Mouse (Mus musculus): ENCODE data around the gene Pard3. TPM values are rescaled to one million over a fixed set of nuclear protein-coding genes. Genes with fewer than 3 reads are reported as not detected.

Gene Pard3
- total RNA-seq, 2 experiments from 2014 or later: 24.0 to 30.0 TPM

DNA sequence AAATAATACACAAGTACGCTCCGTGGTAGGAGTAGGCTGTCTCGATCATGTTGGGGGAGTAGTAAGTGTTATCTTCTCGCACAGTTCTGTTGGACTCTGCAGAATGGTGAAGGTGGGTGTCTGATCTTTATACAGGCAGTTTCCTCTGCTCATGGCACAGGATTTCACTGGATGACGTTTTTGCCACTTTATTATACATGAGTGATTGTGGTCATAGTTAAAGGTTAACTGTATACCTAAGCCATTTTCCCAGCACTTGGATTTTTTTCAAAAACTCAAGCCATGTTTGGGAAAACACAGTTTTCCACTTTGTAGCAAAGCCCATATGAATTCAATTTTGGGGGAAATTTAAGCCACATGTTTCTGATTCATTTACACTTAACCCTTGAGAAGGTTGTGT is 489.9 kb downstream of the Pard3 start:
- no peak for DNase-seq

DNA sequence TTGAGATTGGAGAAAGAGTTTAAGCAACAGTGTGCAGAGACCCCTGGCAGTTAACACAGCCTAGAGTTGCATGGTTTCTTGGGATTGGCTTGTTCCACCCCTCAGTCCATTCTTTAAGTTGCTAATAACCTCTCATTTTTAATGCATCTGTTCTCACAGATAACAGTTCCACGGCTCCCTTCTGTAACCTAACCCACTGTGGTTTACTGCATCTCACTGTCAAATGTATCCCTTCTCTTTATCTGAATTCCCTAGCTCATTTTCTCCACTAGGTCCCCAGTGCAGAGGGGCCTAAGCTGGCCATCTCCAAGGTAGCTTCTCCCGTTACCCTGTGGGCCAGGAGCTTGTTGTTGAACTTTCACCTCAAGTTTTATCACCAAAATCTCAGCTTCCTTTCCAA is 492.1 kb downstream of the Pard3 start:
- no peak for DNase-seq

DNA sequence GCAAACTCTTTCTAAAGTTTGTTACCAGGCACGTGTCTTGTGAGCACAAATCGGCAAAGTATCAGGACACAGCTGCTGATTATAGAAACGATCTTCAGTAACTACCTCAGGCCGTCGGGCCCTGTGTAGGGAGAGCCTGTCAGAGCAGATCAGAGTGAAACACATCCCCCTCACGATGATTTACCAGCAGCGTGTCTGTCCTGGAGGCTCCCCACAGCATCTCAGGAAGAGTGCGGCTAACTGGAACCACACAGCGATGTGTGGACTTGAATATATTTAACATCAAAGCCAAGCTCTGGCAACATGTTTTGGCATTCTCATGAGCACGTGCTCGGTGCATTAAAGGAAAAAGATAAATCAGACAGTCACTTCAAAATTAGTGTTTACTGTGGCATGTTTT is 493.3 kb downstream of the Pard3 start:
- no peak for DNase-seq

DNA sequence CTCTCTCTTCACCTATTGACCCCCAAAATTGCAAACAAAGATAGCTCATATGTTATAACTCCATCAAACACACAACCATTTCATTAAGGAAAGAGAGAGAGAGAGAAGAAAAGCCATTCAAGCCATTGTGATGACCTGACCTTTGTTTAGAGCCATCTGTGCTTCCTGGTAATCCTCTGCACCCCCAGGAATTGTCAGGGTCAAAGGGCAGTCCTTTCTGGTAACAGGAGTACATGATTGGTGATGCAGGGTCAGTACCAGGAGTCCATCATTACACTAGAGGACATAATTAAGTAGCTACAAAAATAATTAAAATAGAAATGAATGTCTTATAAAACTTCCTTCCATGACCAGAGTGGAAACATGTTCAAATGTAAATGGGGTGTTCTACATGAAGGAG is 493.9 kb downstream of the Pard3 start:
- no peak for DNase-seq

DNA sequence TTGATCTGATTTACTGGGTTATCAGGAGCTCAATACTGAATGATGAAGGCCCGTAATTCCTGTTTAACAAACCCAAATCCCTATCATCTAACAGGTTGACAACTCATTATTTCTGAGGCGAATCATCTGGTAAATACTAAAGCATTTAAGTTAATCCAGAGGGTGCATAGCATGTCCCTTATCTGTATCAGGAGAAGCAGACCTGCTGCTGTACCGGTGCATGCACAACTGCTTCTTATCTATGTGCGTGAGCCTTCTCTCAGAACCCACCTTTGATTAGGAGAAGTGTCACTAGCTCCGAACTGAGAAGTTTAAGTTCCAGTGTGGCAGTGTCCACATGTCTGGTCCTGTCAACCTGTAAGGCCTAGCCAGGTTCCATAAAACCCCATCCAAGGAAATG is 499.9 kb downstream of the Pard3 start:
- DNase-seq: no peak

DNA sequence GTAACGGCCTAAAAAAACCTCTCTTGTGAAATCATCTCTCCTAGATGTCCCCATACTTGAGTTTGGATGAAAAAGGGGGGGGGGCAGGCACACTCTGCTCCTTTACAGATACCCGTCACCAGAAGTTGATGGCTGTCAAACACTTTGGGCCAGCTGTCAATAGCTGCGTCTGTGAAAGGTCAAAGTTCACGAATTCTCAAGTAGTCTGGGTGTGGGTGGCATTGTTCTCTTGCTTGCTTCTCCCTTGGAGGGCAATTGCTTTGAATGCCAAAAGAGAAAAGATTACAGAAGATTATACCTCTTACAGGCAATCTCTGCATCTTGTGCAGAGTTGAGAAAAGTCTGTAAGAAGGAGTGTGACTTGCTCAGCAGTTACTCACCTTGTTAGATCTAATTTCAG is 500.7 kb downstream of the Pard3 start:
- DNase-seq: no peak

DNA sequence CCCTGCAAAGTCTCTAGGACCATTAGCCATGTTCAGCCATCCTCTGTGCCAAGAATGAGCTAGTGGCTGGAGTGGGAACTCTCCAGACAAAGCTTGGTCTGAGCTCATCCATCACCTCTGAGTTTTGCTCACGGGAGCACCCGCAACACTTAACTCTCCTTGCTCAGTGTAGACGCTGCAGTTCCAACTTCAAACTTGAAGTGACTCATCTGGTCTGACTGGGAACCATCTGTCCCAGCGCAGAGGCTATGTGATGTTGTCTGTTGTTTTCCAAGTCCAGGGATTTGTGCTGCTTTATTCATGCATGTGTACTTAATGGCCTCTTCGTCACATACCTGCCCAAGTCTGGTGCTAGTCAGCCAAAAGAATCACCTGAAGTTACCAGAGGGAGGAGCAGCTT is 505.5 kb downstream of the Pard3 start:
- DNase-seq: no peak

DNA sequence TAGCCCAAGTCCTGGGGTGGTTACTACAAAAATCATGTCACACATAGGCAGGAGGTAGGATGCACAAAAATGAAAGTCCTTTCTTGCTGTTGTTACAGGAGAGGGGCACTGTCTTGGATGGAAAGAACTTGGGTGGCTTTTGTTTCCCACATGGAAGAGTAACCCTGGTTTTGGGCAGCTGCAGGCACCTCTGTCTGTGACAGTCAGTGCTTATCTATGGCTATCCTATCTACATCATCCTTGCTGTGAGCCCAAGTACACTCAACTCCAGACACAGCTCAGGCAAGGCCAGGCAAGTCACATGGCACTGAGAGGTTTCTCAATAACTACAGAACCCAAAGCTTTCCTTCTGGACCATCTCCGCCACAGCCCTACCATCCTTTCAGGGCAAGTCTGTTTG is 506.8 kb downstream of the Pard3 start:
- no peak for DNase-seq

DNA sequence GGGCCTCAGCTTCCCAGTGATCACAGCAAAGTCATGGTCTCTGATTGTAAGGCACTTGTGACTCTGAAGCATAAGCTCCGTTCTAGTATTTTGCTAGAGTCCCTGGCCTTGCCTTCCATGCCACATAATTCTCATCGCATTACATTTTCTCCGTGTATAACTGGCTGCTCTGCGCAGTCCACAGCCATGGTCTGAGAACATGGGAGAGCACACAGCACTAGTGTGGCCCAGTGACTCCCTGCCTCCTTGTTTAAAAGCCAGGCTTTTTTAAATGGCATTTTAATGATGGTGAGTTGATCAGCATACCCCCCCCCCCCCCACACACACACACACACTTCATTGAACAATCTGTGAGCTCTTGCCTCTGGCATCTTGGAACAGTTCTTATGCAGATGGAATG is 508.8 kb downstream of the Pard3 start:
- DNase-seq: no peak

DNA sequence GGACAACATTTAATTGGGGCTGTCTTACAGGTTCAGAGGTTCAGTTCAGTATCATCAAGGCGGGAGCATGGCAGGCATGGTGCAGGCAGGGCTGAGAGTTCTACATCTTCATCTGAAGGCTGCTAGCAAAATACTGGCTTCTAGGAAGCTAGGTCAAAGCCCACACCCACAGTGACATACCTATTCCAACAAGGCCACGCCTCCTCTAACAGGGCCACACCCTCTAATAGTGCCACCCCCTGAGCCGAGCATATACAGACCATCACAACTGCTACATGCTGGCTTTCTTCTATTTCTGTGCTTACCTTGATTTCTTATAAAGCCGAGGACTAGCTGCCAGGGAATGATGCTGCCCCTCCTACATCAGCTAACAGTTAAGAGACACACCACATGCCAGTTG is 513.0 kb downstream of the Pard3 start:
- DNase-seq: no peak

DNA sequence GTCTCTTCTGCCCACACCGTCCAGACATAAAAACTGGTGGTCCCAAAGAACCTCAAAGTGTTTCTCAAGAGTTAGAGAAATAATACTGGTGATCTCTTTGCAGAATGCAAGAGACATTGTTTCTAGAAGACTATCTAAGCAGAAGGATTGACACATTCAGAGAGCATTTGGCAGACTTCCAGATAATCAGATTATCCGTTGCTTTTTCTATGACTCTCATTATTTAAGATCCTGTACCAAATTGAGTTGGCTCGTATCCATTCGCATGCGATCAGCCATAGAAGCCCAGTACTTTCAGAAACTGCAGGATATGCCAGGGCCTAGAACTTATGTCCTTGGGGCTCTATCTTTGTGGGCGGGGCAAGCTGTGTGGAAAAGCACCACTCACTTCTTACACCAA is 514.0 kb downstream of the Pard3 start:
- DNase-seq: no peak

DNA sequence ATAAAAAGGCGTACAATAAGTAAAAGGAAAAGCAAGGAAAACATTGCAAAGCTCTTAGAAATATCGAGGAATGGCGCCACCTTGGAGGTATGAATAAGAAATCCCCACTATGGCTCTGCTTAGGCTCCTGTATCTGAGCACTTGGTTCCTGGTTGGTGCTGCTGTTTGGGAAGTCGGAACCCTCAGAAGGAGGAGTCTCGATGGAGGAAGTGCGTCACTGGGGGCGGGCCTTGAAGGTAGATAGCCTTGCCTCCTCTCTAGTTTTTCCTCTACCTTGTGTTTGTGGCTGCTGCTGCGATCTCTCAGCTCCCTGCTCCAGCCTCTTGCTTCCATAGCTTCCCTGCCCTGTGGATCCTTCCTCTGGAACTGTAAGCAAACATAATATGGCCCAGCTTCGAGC is 515.7 kb downstream of the Pard3 start:
- DNase-seq: no peak

DNA sequence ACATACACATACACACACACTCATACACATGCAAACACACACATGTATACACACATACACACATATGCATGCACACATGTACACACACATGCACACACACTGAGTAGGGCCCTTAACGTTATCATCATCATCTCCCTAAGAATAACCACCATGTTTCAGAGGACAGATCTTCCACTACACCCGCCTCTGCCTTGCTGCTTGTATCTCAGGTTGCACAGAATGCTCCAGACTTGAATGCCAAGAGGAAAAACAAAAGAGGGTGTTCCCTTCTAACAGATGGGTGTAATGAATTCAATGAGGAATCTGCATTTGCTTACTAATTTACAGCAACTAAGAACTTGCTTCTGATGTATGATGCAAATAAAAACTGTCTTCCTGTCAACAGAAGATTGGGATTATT is 519.7 kb downstream of the Pard3 start:
- no peak for DNase-seq

DNA sequence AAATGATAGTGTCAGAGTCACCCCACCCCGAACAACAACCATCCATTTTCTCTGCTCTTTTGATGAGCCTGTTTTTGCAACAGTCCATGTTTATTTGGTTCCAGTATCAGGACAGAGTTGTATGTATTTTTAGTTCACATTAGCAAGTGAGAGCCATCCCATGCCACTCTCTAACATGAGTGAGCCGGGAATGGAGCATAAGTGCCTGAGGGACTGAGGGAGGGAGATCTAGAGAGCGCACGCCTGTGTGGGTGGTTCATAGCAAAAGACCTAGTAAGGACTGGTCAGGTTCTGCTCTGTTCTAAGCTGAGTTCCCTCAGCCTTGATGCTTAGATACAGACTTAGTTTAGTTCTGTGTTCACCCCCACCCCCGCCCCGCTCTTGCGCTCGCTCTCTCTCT is 521.9 kb downstream of the Pard3 start:
- DNase-seq: no peak

DNA sequence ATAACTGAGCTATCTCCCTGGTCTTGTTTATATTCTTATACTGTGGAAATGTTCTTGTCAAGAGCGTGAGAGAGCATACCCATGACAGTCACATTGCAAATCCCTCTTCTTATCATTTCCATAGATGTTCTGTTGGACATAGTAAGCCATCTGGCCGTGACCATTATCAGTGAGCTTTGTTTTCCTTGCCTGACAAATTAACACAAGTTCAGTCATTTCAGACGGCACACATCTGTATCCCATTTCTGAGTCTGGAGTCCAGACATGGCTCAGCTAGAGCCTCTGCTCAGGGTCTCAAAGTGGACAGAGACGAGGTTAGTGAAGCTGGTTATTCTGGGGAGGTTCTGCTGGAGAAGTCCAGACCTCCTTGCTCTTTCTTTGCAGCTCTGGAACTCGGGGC is 523.0 kb downstream of the Pard3 start:
- DNase-seq: no peak

DNA sequence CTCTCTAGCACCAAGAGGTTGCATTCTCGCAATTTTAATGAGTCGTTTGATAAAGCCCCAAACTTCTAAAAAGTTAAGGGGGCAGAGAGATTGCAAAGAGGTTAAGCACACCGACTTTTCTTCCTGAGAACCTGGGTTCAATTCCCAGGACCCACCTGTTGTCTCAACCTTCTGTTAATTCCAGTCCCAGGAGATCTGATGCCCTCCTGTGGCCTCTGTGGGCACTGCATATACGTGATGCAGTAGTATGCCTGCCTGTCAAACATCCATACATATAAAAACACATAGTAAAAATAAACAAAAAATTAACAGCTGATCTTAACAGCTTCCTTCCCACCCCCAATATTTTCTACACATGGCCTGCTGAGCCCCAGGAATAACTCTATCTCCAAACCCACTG is 524.6 kb downstream of the Pard3 start:
- DNase-seq: no peak

DNA sequence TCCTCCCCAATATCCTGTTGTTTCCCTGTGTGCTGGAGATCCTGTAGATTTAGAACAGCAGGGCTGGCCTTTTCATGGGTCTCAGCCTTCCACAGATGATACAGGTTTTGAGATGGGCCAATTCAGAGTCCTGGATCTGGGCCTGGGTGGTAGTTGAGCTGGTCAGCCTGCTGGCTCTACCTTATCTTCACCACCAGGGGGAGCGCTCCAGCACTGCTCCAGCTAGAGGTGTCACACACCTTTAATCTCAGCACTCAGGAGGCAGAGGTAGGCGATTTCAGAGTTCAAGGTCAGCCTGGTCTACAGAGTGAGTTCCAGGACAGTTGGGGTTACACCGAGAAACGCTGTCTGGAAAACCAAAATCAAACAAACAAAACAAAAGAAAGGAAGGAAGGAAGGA is 525.6 kb downstream of the Pard3 start:
- DNase-seq: peak; percentile 18

DNA sequence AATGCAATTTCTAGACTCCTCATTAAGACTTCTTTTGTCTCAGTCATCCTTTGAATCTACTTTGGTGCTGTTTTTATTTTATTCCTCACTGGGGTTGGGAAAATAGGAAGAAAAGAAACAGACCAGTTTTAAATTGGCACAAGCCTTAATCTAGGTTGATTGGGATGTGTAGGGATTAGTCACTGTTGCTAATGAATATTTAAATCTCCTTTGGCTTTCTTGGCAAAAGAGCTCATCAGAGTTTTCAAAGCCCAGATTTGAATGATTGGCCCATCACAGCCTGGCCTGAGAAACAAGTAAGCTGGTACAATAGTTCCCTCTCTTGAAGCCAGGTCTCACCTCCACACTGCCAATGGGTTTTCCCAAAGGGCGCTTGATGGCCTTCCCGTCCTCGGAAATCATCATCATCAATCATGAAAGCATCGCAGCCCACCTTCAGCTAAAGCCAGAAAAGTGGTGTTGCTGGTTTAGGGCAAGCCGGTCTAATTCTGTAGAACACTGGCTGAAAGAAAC is 527.0 kb downstream of the Pard3 start:
- no peak for DNase-seq

DNA sequence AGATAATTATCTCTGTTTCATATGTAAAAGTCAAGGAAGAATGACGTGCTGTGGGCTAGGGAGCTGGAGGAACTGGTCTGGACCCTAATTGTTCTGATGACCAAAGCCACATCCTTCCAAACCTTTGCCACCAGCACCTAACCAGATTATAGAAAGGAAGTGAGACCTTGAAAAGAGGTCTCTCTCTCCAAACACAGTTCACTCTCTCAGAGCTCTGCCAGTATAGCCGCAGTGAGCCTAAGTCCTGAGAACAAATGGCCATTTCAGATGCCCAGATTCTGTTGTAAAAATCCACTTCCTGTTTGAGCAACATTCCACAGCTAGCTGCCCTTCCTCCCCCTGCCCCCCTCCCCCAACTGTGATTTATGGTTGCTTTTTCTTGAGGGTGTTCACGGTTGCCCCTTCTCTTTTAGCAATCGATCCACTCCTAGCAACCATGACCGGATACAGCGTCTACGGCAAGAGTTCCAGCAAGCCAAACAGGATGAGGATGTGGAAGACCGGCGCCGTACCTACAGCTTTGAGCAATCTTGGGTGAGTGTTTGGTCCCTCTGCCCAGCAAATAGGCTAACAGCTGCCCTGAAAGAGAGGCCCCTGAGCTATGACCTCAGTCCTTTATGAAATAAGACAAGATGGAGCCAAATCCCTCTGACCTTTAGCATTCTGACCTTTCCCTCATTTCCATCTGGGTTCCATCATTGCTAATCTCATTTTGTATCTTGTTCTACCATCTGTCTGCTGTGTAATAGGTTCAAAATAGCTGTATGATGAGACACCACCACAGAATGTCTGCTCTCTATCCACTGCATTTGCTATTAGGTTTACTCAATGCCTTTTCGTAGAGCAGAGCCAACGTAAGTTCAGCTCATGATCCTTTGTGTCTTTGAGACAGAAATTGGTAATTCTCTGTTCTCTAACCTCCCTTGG is 529.2 kb downstream of the Pard3 start:
- DNase-seq: no peak

DNA sequence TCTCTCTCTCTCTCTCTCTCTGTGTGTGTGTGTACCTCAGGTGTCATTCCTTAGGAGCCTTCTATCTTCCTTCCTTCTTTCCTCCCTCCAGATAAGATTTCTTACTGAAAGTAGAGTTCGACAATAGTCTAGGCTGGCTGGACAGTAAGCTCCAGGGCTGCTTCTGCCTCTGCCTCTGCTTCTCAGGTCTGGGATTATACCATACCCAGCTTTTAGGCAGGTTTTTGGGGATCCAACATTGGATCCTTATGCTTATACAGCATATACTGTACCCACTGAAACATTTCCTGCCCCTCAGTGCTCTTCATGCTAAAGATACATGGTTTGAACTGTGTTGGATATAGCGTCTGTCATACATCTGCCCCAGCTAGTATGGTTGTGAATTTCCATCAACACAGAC is 536.9 kb downstream of the Pard3 start:
- DNase-seq: no peak

DNA sequence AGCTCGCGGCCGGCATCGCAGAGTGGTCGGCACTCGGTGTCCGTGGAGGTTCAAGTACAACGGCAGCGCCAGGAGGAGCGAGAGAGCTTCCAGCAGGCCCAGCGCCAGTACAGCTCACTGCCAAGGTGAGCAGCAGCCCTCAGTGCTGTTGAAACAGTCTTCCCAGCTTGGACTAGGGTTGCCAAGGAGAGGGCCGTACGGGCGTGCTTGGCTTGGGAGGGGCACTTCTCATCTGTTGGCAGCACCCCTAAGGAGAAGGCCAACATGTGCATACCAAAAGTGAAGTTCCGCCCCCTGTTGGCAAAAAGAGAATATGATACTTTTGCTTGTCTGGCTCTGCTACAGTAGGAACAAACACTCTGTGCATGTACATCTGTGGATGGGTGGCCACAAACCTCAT is 539.4 kb downstream of the Pard3 start:
- DNase-seq: peak; percentile 79

DNA sequence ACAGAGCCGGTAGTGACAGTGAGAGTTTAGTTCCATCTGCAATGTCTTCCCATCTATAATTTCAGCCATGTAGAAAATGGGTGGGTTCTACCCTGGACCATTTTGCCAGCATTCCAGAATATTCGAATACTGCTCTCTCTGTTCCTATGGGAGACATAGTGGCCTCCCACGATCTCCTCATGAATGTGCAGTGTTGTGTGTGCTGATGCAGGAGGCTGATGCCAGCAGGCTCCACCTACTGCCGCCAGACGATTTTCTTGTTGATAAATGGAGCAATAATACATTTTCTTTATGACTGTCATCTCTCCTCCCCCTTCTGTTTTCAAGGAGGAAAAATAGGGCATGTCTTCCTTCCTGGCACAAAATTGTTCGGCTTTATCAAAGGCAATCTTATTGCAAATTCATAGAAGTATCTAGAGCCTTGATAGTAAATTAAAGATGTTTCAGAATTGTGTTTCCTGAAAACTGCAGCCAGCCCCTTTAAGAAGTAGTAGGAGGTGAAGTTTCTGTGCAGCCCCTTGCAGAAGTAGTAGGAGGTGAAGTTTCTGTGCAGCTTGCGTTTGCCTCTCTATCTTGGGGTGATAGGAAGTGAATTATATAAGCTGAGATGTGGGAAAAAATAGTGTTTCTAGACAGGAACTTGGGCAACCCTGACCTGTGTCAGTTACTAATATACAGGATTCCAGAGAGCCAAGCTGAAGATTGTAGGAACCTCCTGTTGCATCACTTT is 545.0 kb downstream of the Pard3 start:
- DNase-seq: no peak

DNA sequence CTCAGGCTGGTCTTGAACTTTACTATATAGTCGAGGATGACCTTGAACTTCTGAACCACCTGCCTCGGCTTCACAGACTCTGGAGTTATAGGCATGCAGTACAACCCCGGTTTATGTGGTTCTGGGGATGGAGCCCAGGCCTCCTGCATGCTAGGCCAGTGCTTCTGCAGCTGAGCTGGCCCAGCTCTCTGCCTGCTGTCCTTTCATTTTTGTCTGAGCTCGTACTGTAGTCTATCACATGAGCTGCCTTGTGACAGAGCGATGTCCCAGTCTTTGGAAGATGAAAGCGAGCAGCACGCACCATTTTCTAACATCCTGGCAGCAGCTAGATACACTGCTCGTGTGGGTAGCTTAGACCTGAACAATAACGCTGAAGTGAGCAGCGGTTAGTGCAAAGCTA is 545.6 kb downstream of the Pard3 start:
- DNase-seq: no peak

DNA sequence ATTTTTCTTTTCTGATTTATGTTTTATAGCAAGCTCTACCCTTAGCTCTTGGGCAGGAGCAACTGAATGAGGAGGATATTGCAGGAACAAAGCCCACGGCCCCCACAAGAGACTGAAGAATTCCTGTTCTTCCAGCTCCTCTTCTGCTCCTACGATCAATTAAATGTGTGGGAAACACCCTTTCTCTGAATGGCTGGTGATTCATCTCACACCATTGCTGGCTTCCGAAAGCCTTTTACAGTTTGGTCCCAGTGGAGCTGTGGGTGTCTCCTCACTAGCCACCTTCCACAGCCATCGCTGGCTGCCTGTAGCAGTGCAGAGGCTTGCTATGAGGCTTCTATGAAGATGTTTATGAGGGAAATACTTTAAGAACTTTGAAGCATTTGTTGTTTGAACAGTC is 550.5 kb downstream of the Pard3 start:
- DNase-seq: peak; percentile 16

All from gastrocnemius, postnatal 25 days (tissue).